Mouse (Mus musculus) heart, postnatal 25 days (tissue): Measurements from ENCODE around the gene Stoml2. TPM values are rescaled to one million over a fixed set of nuclear protein-coding genes. Genes with fewer than 3 reads are reported as not detected.
A peak's percentile ranks its signal among the peaks of the same experiment; 100 is the strongest.

Experiments used
- DNase-seq: peaks from one replicate; pipeline ENCODE4 v3.0.0; 2022; ENCODE audit warnings: low spot score
- intact Hi-C: fragments of 180-260 bp; cut with DNase I; formaldehyde crosslinking; loops from one replicate; pipeline ENCODE4 v1.15.1; 2025
- total RNA-seq, 2 experiments: library from RNA; stranded (reverse); gene quantifications; 2 replicates each; pipeline ENCODE4 v1.2.3; 2021

Gene Stoml2
- total RNA-seq, 2 experiments from 2014 or later, result 104 to 108 TPM

- intact Hi-C loops, result no loop called here
Observed at GRCm38 (mm10) chr4:43039609-43040008, 8.1 kb upstream of the Stoml2 start.

GRCm38 (mm10) chr4:43038567-43039495 is 7.3 kb upstream of the Stoml2 start:
- DNase-seq, result peak; percentile 31
- intact Hi-C loops, result no loop called here

More at GRCm38 (mm10) chr4:43039609-43040008, 8.1 kb upstream of the Stoml2 start:
- no peak for DNase-seq

- DNase-seq, result no peak
- intact Hi-C loops, result no loop called here
Observed at GRCm38 (mm10) chr4:43037860-43038566, 6.5 kb upstream of the Stoml2 start.

GRCm38 (mm10) chr4:43036356-43036755 is 4.8 kb upstream of the Stoml2 start:
- DNase-seq, result no peak
- intact Hi-C loops, result no loop called here

- intact Hi-C loops, result no loop called here
Observed at GRCm38 (mm10) chr4:43035851-43036250, 4.3 kb upstream of the Stoml2 start.

GRCm38 (mm10) chr4:43033481-43033880 is 2.0 kb upstream of the Stoml2 start:
- intact Hi-C loops, result no loop called here
- DNase-seq, result no peak

More at GRCm38 (mm10) chr4:43035851-43036250, 4.3 kb upstream of the Stoml2 start:
- no peak for DNase-seq

- intact Hi-C loops, result no loop called here
- no peak for DNase-seq
Observed at GRCm38 (mm10) chr4:43032501-43032900, 991 bp upstream of the Stoml2 start.

GRCm38 (mm10) chr4:43030780-43031230 is 705 bp downstream of the Stoml2 start:
- intact Hi-C loops, result no loop called here
- DNase-seq, result no peak

GRCm38 (mm10) chr4:43030352-43030751 is 1.2 kb downstream of the Stoml2 start:
- intact Hi-C loops, result no loop called here
- DNase-seq, result no peak

- intact Hi-C loops, result no loop called here
- no peak for DNase-seq
Observed at GRCm38 (mm10) chr4:43029749-43030148, 1.8 kb downstream of the Stoml2 start.

GRCm38 (mm10) chr4:43029121-43029520 is 2.4 kb downstream of the Stoml2 start:
- intact Hi-C loops, result no loop called here
- DNase-seq, result no peak

- intact Hi-C loops, result loop anchor here (1.0 kb wide), 1 partner anchor 19 kb away; no protein-coding TSS in a partner anchor
- DNase-seq, result peak; percentile 83
Observed at GRCm38 (mm10) chr4:43025084-43025960, 6.2 kb downstream of the Stoml2 start, which contains the start of gene Pigo. Gene Pigo, minus strand, starts transcription at chr4:43025819.

GRCm38 (mm10) chr4:43024673-43025072 is 6.8 kb downstream of the Stoml2 start:
- intact Hi-C loops, result loop anchor here (1.0 kb wide), 1 partner anchor 18 kb away; no protein-coding TSS in a partner anchor
- no peak for DNase-seq

GRCm38 (mm10) chr4:43021341-43021740 is 10.2 kb downstream of the Stoml2 start:
- intact Hi-C loops, result no loop called here
- DNase-seq, result no peak

GRCm38 (mm10) chr4:43020876-43021275 is 10.6 kb downstream of the Stoml2 start:
- DNase-seq, result no peak
- intact Hi-C loops, result no loop called here

- intact Hi-C loops, result no loop called here
- DNase-seq, result no peak
Observed at GRCm38 (mm10) chr4:43019641-43020465, 11.7 kb downstream of the Stoml2 start.

- intact Hi-C loops, result no loop called here
- no peak for DNase-seq
Observed at GRCm38 (mm10) chr4:43019176-43019575, 12.3 kb downstream of the Stoml2 start.

GRCm38 (mm10) chr4:43018156-43018555 is 13.4 kb downstream of the Stoml2 start:
- intact Hi-C loops, result no loop called here
- no peak for DNase-seq

GRCm38 (mm10) chr4:43012091-43012490 is 19.4 kb downstream of the Stoml2 start:
- DNase-seq, result no peak
- intact Hi-C loops, result no loop called here
